Mouse (Mus musculus): ENCODE data around the gene Zfp286. TPM values are rescaled to one million over a fixed set of nuclear protein-coding genes. Genes with fewer than 3 reads are reported as not detected.

Zfp286 gene
- polyA plus RNA-seq, 1 experiment = 3.6 TPM

- H3K9me3 ChIP-seq (replicated peaks; ENCODE audit: control insufficient read depth, insufficient read depth, low read length, poor library complexity, severe bottlenecking) = no peaks in the 10 kb centered on the region
- no peaks in the 10 kb centered on the region for H3K4me1 ChIP-seq (ENCODE audit: control insufficient read depth, insufficient read depth, low read length)
- no peaks in the 10 kb centered on the region for H3K27me3 ChIP-seq (ENCODE audit: control insufficient read depth, insufficient read depth, low read length, poor library complexity, severe bottlenecking)
- TF ChIP-seq EP300 (IDR thresholded peaks at IDR 0.05; ENCODE audit: insufficient read depth, low read depth, low read length) (no peak), CTCF (IDR thresholded peaks at IDR 0.05; ENCODE audit: low read depth, low read length) (no peak), POLR2A (IDR thresholded peaks at IDR 0.05; ENCODE audit: insufficient read depth, low read length) (no peak)
- H3K36me3 ChIP-seq (ENCODE audit: control insufficient read depth, insufficient read depth, low read length, poor library complexity, severe bottlenecking) = no peaks in the 10 kb centered on the region
- H3K9ac ChIP-seq (ENCODE audit: low read depth, poor library complexity, severe bottlenecking) = no peak overlapping the region
- no peak overlapping the region for H3K4me3 ChIP-seq (ENCODE audit: low read depth, low read length)
- no peak overlapping the region for H3K27ac ChIP-seq (ENCODE audit: insufficient read depth, low read length)
Measured at GRCm38 (mm10) chr11:62742261-62742957, 46.9 kb downstream of the Zfp286 start.

GRCm38 (mm10) chr11:62741186-62741585 is 48.1 kb downstream of the Zfp286 start:
- no peak for TF ChIP-seq EP300 (IDR thresholded peaks at IDR 0.05; ENCODE audit: insufficient read depth, low read depth, low read length)
- TF ChIP-seq CTCF (IDR thresholded peaks at IDR 0.05; ENCODE audit: low read depth, low read length) = no peak
- no peak for TF ChIP-seq POLR2A (IDR thresholded peaks at IDR 0.05; ENCODE audit: insufficient read depth, low read length)
- Histone ChIP-seq H3K9me3 (replicated peaks; ENCODE audit: control insufficient read depth, insufficient read depth, low read length, poor library complexity, severe bottlenecking) (no peaks in the 10 kb centered on the region), H3K4me3 (ENCODE audit: low read depth, low read length) (no peak overlapping the region), H3K9ac (ENCODE audit: low read depth, poor library complexity, severe bottlenecking) (no peak overlapping the region), H3K4me1 (ENCODE audit: control insufficient read depth, insufficient read depth, low read length) (no peaks in the 10 kb centered on the region), H3K36me3 (ENCODE audit: control insufficient read depth, insufficient read depth, low read length, poor library complexity, severe bottlenecking) (no peaks in the 10 kb centered on the region), H3K27me3 (ENCODE audit: control insufficient read depth, insufficient read depth, low read length, poor library complexity, severe bottlenecking) (no peaks in the 10 kb centered on the region), H3K27ac (ENCODE audit: insufficient read depth, low read length) (no peak overlapping the region)

- Histone ChIP-seq H3K4me1 (ENCODE audit: control insufficient read depth, insufficient read depth, low read length) (no peaks in the 10 kb centered on the region), H3K9me3 (replicated peaks; ENCODE audit: control insufficient read depth, insufficient read depth, low read length, poor library complexity, severe bottlenecking) (no peaks in the 10 kb centered on the region), H3K27ac (ENCODE audit: insufficient read depth, low read length) (no peak overlapping the region), H3K36me3 (ENCODE audit: control insufficient read depth, insufficient read depth, low read length, poor library complexity, severe bottlenecking) (no peaks in the 10 kb centered on the region), H3K4me3 (ENCODE audit: low read depth, low read length) (no peak overlapping the region), H3K27me3 (ENCODE audit: control insufficient read depth, insufficient read depth, low read length, poor library complexity, severe bottlenecking) (peaks cover 5% of the 10 kb centered on the region; the same call in 1 of the 2 replicates), H3K9ac (ENCODE audit: low read depth, poor library complexity, severe bottlenecking) (no peak overlapping the region)
- no peak for TF ChIP-seq EP300 (IDR thresholded peaks at IDR 0.05; ENCODE audit: insufficient read depth, low read depth, low read length)
- TF ChIP-seq POLR2A (IDR thresholded peaks at IDR 0.05; ENCODE audit: insufficient read depth, low read length) = no peak
- no peak for TF ChIP-seq CTCF (IDR thresholded peaks at IDR 0.05; ENCODE audit: low read depth, low read length)
Measured at GRCm38 (mm10) chr11:62732665-62733064, 56.6 kb downstream of the Zfp286 start.

- no peaks in the 10 kb centered on the region for H3K4me1 ChIP-seq (ENCODE audit: control insufficient read depth, insufficient read depth, low read length)
- no peaks in the 10 kb centered on the region for H3K36me3 ChIP-seq (ENCODE audit: control insufficient read depth, insufficient read depth, low read length, poor library complexity, severe bottlenecking)
- H3K27me3 ChIP-seq (ENCODE audit: control insufficient read depth, insufficient read depth, low read length, poor library complexity, severe bottlenecking) = peaks cover 5% of the 10 kb centered on the region; the same call in 1 of the 2 replicates
- no peaks in the 10 kb centered on the region for H3K9me3 ChIP-seq (replicated peaks; ENCODE audit: control insufficient read depth, insufficient read depth, low read length, poor library complexity, severe bottlenecking)
- H3K4me3 ChIP-seq (ENCODE audit: low read depth, low read length) = 0 out of 2 replicates have a peak overlapping the region, but pooled peaks have one; percentile 57
- no peak overlapping the region for H3K27ac ChIP-seq (ENCODE audit: insufficient read depth, low read length)
- no peak overlapping the region for H3K9ac ChIP-seq (ENCODE audit: low read depth, poor library complexity, severe bottlenecking)
- no peak for TF ChIP-seq CTCF (IDR thresholded peaks at IDR 0.05; ENCODE audit: low read depth, low read length)
- no peak for TF ChIP-seq EP300 (IDR thresholded peaks at IDR 0.05; ENCODE audit: insufficient read depth, low read depth, low read length)
- TF ChIP-seq POLR2A (IDR thresholded peaks at IDR 0.05; ENCODE audit: insufficient read depth, low read length) = no peak
Measured at GRCm38 (mm10) chr11:62732022-62732387, 57.3 kb downstream of the Zfp286 start.

GRCm38 (mm10) chr11:62731311-62732021 is 57.8 kb downstream of the Zfp286 start, which contains the start of gene Zfp287:
Gene Zfp287, minus strand, starts transcription at chr11:62731905.
- Histone ChIP-seq H3K9me3 (replicated peaks; ENCODE audit: control insufficient read depth, insufficient read depth, low read length, poor library complexity, severe bottlenecking) (no peaks in the 10 kb centered on the region), H3K9ac (ENCODE audit: low read depth, poor library complexity, severe bottlenecking) (peak within 1 kb of the TSS; percentile 21), H3K27me3 (ENCODE audit: control insufficient read depth, insufficient read depth, low read length, poor library complexity, severe bottlenecking) (peaks cover 5% of the 10 kb centered on the region; the same call in 1 of the 2 replicates), H3K4me1 (ENCODE audit: control insufficient read depth, insufficient read depth, low read length) (no peaks in the 10 kb centered on the region), H3K4me3 (ENCODE audit: low read depth, low read length) (peak within 1 kb of the TSS; percentile 57), H3K27ac (ENCODE audit: insufficient read depth, low read length) (no peak within 1 kb of the TSS), H3K36me3 (ENCODE audit: control insufficient read depth, insufficient read depth, low read length, poor library complexity, severe bottlenecking) (no peaks in the 10 kb centered on the region)
- TF ChIP-seq CTCF (IDR thresholded peaks at IDR 0.05; ENCODE audit: low read depth, low read length) (no peak), POLR2A (IDR thresholded peaks at IDR 0.05; ENCODE audit: insufficient read depth, low read length) (no peak), EP300 (IDR thresholded peaks at IDR 0.05; ENCODE audit: insufficient read depth, low read depth, low read length) (no peak)

- no peak overlapping the region for H3K9ac ChIP-seq (ENCODE audit: low read depth, poor library complexity, severe bottlenecking)
Measured at GRCm38 (mm10) chr11:62728276-62728675, 61.0 kb downstream of the Zfp286 start.

More at GRCm38 (mm10) chr11:62728276-62728675, 61.0 kb downstream of the Zfp286 start:
- Histone ChIP-seq H3K4me3 (ENCODE audit: low read depth, low read length) (no peak overlapping the region), H3K36me3 (ENCODE audit: control insufficient read depth, insufficient read depth, low read length, poor library complexity, severe bottlenecking) (no peaks in the 10 kb centered on the region), H3K27me3 (ENCODE audit: control insufficient read depth, insufficient read depth, low read length, poor library complexity, severe bottlenecking) (peaks cover 5% of the 10 kb centered on the region; the same call in 1 of the 2 replicates), H3K4me1 (ENCODE audit: control insufficient read depth, insufficient read depth, low read length) (no peaks in the 10 kb centered on the region), H3K27ac (ENCODE audit: insufficient read depth, low read length) (no peak overlapping the region), H3K9me3 (replicated peaks; ENCODE audit: control insufficient read depth, insufficient read depth, low read length, poor library complexity, severe bottlenecking) (no peaks in the 10 kb centered on the region)
- TF ChIP-seq POLR2A (IDR thresholded peaks at IDR 0.05; ENCODE audit: insufficient read depth, low read length) (no peak), EP300 (IDR thresholded peaks at IDR 0.05; ENCODE audit: insufficient read depth, low read depth, low read length) (no peak), CTCF (IDR thresholded peaks at IDR 0.05; ENCODE audit: low read depth, low read length) (no peak)
